Mouse (Mus musculus) liver, adult (tissue): ENCODE results near the gene Cdnf.

Source experiments
- GATA4 ChIP-seq: IDR thresholded peaks from 2 replicates; pipeline ENCODE4 v1.6.1; 2014; ENCODE audit warnings: mild to moderate bottlenecking, low read length; ENCODE audit not compliant: insufficient replicate concordance

Gene Cdnf

DNA sequence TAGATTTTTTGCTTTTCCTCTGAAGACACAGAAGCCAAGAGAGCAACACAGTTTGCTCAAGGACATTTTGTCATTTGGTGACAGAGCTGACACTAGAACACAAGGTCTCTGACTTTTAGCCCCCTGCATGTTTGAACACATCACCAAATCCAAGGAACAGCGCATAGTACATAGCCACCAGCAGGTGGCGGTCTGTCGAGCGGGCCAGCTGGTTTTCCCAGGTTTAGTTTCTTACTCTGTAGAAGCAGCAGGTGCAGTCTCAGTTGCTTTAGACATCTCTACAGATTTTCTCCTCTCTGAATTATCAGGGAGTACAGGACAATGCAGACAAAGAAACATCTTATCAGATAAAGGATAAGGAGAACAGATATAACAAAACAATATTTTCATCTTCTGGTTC is 33.8 kb downstream of the Cdnf start:
- TF ChIP-seq GATA4: no peak

DNA sequence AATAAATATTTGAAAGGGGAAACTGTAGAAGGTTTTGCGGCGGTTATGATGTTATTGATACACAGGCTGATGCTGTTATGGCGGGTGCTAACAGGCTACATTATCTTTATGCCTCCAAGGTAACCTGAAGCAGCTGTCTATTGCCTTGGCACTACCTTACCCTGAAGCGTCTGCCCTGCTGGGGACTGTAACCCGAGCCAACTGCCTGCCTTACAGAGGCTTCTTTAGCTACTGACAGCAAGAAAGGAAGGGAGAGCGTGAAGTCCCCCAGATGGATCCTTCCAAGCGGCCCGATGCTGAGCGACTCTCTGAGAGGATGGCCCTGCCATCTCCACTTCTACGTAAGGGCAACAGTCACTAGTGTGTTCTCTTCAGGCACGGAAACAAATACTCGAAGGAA is 57.4 kb downstream of the Cdnf start, which contains the start of gene Fam107b:
Gene Fam107b, plus strand, starts transcription at position 303 of the 400 bp plus-strand sequence.
- no peak for TF ChIP-seq GATA4

DNA sequence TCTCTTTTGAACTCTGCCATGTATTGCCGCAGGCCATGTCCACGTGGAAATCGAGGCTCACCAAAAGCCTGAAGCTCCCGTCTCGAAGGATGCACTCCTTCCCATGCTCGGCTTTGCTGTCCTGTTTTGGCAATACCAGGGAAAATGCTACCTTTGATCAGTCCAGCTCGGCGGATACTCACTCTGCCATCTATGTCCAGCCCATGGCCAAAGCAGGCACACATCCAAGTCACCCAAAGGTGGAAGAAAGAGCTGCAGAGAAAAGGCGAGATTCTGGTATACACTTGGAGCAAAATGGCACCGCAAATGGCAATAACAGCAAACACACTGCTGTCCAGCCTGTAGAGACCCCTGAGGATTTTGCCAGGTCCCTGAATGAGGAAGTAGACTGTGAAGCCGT is 57.8 kb downstream of the Cdnf start:
- TF ChIP-seq GATA4: no peak

DNA sequence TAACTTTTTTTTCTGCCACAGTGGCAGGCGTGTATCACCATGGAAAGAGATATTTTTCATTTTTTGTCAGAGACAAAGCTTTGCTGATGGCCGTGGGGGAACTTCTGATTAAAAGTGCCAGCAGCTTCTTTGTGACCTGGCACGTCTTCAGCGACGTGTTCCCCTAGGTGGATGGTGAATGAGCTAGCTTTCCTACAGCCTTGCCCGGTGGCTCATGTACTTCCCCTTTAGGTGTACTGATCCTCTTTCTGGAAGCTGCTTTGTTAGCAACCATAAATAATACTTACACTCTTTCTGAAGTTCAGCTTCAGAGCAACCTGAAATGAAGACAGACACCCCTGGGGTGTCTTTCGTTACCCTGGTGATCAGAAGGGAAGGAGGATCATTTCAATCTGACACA is 61.1 kb downstream of the Cdnf start:
- TF ChIP-seq GATA4: no peak

DNA sequence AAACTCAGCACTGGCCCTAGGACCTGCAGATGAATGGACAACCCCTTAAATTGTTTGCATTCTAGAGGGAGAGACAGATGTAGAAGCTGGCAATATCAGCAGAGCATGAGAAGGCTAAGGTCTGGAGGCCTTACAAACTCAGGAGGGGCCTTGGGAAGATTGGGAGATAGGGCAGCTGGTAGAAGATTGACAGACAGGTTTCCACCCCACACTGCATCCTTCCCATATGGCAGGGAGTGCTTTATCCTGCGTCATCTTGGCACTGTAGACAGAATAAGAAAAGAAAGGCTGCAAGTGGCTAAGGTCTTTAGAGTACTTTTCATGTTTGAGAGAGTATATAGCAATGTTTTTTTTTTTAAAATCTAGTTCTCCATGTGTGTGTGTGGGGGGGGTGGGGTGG is 62.3 kb downstream of the Cdnf start:
- no peak for TF ChIP-seq GATA4
